Mouse (Mus musculus) c-Kit-positive CD71-negative TER-119-negative erythroid progenitor cells, embryonic 14.5 days (primary cell): ENCODE results near the gene Tsen15.
"Not testable (repeated sequence)": the region's sequence is repeated elsewhere in the genome, so short reads cannot be mapped to it uniquely, and the experiment has no call there.

Source experiments
- DNase-seq: peaks from one replicate; pipeline ENCODE4 v3.0.0-alpha.2; 2013; ENCODE audit warnings: low read depth

Gene Tsen15

GRCm38 (mm10) chr1:152385693-152386092, 795 bp downstream of the Tsen15 start:
- DNase-seq = not testable (repeated sequence)

- DNase-seq = no peak
Measured at GRCm38 (mm10) chr1:152384589-152384988, 1.9 kb downstream of the Tsen15 start.

- no peak for DNase-seq
Measured at GRCm38 (mm10) chr1:152378311-152378710, 8.2 kb downstream of the Tsen15 start.

- DNase-seq = peak; percentile 26
Measured at GRCm38 (mm10) chr1:152369139-152369538, 17.3 kb downstream of the Tsen15 start.

GRCm38 (mm10) chr1:152368311-152369088, 18.0 kb downstream of the Tsen15 start:
- DNase-seq = no peak

GRCm38 (mm10) chr1:152356721-152357120, 29.8 kb downstream of the Tsen15 start:
- no peak for DNase-seq

- DNase-seq = no peak
Measured at GRCm38 (mm10) chr1:152347946-152348345, 38.5 kb downstream of the Tsen15 start.

GRCm38 (mm10) chr1:152324024-152324423, 62.5 kb downstream of the Tsen15 start:
- no peak for DNase-seq
